Mouse (Mus musculus) bone marrow macrophage, adult 2 months (primary cell): Measurements from ENCODE around the gene Stxbp6.

ENCODE experiments used
- CTCF ChIP-seq: IDR thresholded peaks from 2 replicates; pipeline ENCODE4 v1.5.1; 2012; ENCODE audit warnings: low read depth, mild to moderate bottlenecking, low read length, moderate library complexity
- POLR2A ChIP-seq: IDR thresholded peaks from 2 replicates; pipeline ENCODE4 v1.6.1; 2012; ENCODE audit warnings: mild to moderate bottlenecking, low read depth, low read length, borderline replicate concordance

DNA sequence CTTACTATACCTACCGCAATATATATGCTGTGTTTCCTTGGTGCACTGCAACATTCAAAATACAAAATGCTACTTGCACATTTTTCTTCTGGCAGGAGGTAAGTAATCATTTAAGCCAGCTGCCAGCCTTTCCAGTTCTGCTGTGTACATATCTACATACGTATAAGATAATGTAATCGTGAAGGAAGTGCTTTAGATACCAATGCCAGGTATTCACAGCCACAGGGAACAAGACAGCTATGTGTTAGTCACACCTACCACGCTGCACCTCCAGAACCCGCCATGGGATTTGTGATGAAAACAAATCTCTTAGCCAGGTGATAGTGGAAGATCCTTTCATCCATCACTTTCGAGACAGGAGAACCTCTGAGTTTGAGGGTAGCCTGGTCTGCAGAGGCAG lies 13.7 kb downstream of the Stxbp6 start:
- TF ChIP-seq POLR2A (no peak), CTCF (no peak)
